Mouse (Mus musculus): ENCODE data around the gene Rgs3. TPM values are rescaled to one million over a fixed set of nuclear protein-coding genes. Genes with fewer than 3 reads are reported as not detected.

Gene Rgs3
- total and polyA plus RNA-seq, 2 experiments, result 9.6 to 13.0 TPM

DNA sequence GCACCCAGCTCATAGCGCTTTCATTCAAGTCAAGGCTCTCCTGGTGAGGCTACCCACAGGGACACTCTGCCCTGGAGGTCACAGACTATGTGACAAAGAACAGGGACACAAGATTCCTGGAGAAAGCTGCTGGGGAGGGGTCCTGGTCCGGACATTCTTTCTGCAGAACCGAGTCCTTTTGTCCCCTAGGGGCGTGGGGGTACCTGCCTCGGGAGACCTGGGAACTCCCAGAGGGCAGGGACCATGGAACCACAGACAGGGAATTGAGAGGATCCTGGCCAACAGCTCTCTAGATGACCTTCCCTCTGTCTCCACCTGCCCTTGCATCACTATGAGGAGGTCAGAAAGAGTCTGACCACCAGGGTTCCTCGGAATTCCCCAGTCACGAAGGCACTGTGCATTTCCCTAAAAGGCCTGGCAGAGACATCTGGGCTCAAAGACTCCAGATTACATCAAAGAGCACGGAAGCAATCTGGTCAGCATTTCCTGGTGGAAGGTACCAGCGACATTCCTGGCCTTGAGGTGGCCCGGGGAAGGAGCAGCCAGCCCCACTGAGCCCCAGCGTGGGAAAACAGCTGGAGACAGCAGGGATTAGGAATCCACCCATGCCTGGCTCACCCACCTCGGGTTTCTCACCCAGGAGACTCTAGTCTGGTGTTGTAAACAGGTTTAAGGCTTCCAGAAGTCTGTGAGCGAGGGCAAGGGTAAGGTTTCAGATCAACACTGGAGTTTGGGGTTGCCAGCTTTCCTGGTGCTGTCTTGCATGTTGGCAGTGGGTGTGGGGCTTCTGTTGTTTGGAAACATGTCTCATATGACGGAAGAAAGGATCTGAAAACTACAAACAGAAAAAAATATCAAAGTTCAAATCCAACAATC lies 183.5 kb downstream of the Rgs3 start:
- TF ChIP-seq CTCF (IDR thresholded peaks at IDR 0.05; ENCODE audit: low read depth, low read length) (no peak), POLR2A (IDR thresholded peaks at IDR 0.05; ENCODE audit: extremely low read depth, insufficient read depth, low read length) (no peak)
- DNase-seq (ENCODE audit: extremely low read depth, low read depth, low spot score), result no peak
- no peak overlapping the region for H3K4me3 ChIP-seq (ENCODE audit: insufficient read depth, low read depth, low read length)
- H3K27ac ChIP-seq (replicated peaks; ENCODE audit: insufficient read depth, low read depth, low read length), result no peak overlapping the region
- no peaks in the 10 kb centered on the region for H3K79me2 ChIP-seq (ENCODE audit: control insufficient read depth, insufficient read depth, low read length)
- no peaks in the 10 kb centered on the region for H3K4me1 ChIP-seq (ENCODE audit: control insufficient read depth, insufficient read depth, low read length)
- 52% methylated on average over 14 of the region's 14 CpGs for WGBS
- no peak overlapping the region for H3K9ac ChIP-seq (ENCODE audit: low read depth, low read length)
- no peaks in the 10 kb centered on the region for H3K36me3 ChIP-seq (ENCODE audit: control insufficient read depth, insufficient read depth, low read length)
- no peaks in the 10 kb centered on the region for H3K27me3 ChIP-seq (ENCODE audit: control insufficient read depth, insufficient read depth, low read length)

DNA sequence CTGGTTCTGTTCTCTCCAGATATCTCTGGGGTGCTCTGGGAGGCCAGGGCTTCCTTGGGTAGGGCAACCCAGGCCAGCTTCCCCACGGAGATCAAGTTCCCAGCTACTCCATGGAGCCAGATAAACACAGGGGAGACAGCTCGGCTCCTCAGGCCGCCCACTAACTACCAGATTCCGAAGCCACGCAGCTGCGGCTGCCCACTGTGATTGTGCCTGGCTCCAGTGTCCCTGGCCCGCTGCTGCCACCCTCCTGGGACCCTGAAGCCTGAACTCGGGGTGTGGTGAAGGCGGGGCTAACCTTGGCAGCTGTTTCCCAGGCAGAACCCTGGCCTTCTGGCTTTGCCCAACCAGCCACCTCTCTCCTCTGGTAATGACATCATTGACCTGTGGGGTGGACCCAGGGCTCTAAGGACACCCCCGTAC lies 184.9 kb downstream of the Rgs3 start:
- H3K27me3 ChIP-seq (ENCODE audit: control insufficient read depth, insufficient read depth, low read length), result no peaks in the 10 kb centered on the region
- H3K36me3 ChIP-seq (ENCODE audit: control insufficient read depth, insufficient read depth, low read length), result no peaks in the 10 kb centered on the region
- no peaks in the 10 kb centered on the region for H3K4me1 ChIP-seq (ENCODE audit: control insufficient read depth, insufficient read depth, low read length)
- H3K27ac ChIP-seq (replicated peaks; ENCODE audit: insufficient read depth, low read depth, low read length), result no peak overlapping the region
- H3K4me3 ChIP-seq (ENCODE audit: insufficient read depth, low read depth, low read length), result no peak overlapping the region
- 59% methylated on average over 10 of the region's 10 CpGs for WGBS
- H3K79me2 ChIP-seq (ENCODE audit: control insufficient read depth, insufficient read depth, low read length), result no peaks in the 10 kb centered on the region
- no peak for DNase-seq (ENCODE audit: extremely low read depth, low read depth, low spot score)
- no peak overlapping the region for H3K9ac ChIP-seq (ENCODE audit: low read depth, low read length)
- TF ChIP-seq POLR2A (IDR thresholded peaks at IDR 0.05; ENCODE audit: extremely low read depth, insufficient read depth, low read length) (no peak), CTCF (IDR thresholded peaks at IDR 0.05; ENCODE audit: low read depth, low read length) (no peak)

DNA sequence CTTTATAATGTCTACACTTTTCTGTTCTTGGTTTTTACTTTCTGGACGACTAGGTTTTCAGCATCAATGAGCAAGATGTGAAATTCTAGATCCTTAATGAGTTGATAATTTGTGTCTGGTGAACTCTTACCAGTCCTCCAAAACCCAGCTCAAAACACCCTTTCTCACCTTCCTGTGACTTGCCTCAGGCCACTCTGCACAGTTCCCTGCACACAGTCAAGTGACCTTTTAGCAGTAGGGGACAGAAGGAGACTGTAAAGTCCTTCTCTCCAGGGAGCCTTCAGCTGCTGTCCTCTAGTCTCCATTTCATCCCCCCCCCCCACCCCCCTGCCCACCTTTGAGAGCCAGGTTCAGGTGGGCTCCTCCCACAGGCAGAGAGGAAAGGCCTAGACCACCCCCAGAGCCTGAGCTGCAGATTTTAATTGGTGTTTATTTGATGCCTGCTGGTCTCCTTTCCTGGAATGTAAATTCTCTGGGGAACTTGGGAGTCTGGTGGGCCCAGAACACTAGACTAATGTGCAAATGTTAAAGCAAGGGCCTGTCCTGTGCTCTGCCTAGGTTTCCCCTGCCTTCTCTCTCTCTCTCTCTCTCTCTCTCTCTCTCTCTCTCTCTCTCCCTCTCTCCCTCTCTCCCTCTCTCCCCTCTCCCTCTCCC lies 185.5 kb downstream of the Rgs3 start:
- no peaks in the 10 kb centered on the region for H3K36me3 ChIP-seq (ENCODE audit: control insufficient read depth, insufficient read depth, low read length)
- no peak for DNase-seq (ENCODE audit: extremely low read depth, low read depth, low spot score)
- H3K27ac ChIP-seq (replicated peaks; ENCODE audit: insufficient read depth, low read depth, low read length), result no peak overlapping the region
- 81% methylated on average over 1 of the region's 1 CpGs for WGBS
- no peak overlapping the region for H3K4me3 ChIP-seq (ENCODE audit: insufficient read depth, low read depth, low read length)
- no peaks in the 10 kb centered on the region for H3K79me2 ChIP-seq (ENCODE audit: control insufficient read depth, insufficient read depth, low read length)
- H3K4me1 ChIP-seq (ENCODE audit: control insufficient read depth, insufficient read depth, low read length), result no peaks in the 10 kb centered on the region
- no peak overlapping the region for H3K9ac ChIP-seq (ENCODE audit: low read depth, low read length)
- H3K27me3 ChIP-seq (ENCODE audit: control insufficient read depth, insufficient read depth, low read length), result no peaks in the 10 kb centered on the region
- TF ChIP-seq POLR2A (IDR thresholded peaks at IDR 0.05; ENCODE audit: extremely low read depth, insufficient read depth, low read length), result no peak
- no peak for TF ChIP-seq CTCF (IDR thresholded peaks at IDR 0.05; ENCODE audit: low read depth, low read length)

Other genes starting within 250 kb of the Rgs3 start
- gene Fkbp15, start 199.3 kb upstream of the Rgs3 start, total RNA-seq (2014; rRNA removed), result 22.7 and 24.5 TPM in 2 replicates
- gene Fkbp15, start 199.3 kb upstream of the Rgs3 start, polyA plus RNA-seq (2012; rRNA removed), result 17.4 and 20.0 TPM in 2 replicates
- gene Slc31a1, start 199.1 kb upstream of the Rgs3 start, total RNA-seq (2014; rRNA removed), result 88.4 and 91.4 TPM in 2 replicates
- 75.3 and 81.5 TPM in 2 replicates for gene Slc31a1, start 199.1 kb upstream of the Rgs3 start, polyA plus RNA-seq (2012; rRNA removed)
- gene Cdc26, start 151.2 kb upstream of the Rgs3 start, total RNA-seq (2014; rRNA removed), result 46.9 and 52.6 TPM in 2 replicates
- gene Cdc26, start 151.2 kb upstream of the Rgs3 start, polyA plus RNA-seq (2012; rRNA removed), result 13.5 and 14.8 TPM in 2 replicates
- 3.9 and 4.6 TPM in 2 replicates for gene Prpf4, start 151.1 kb upstream of the Rgs3 start, total RNA-seq (2014; rRNA removed)
- gene Prpf4, start 151.1 kb upstream of the Rgs3 start, polyA plus RNA-seq (2012; rRNA removed), result 4.4 and 7.3 TPM in 2 replicates
- gene Rnf183, start 124.6 kb upstream of the Rgs3 start, total RNA-seq (2014; rRNA removed), result not detected in 2 replicates
- gene Rnf183, start 124.6 kb upstream of the Rgs3 start, polyA plus RNA-seq (2012; rRNA removed), result not detected in 2 replicates
- gene Wdr31, start 89.0 kb upstream of the Rgs3 start, total RNA-seq (2014; rRNA removed), result 0.07 and 0.09 TPM in 2 replicates
- 0.07 TPM in 1 of 2 replicates, not detected in the other for gene Wdr31, start 89.0 kb upstream of the Rgs3 start, polyA plus RNA-seq (2012; rRNA removed)
- 0.09 TPM in 1 of 2 replicates, not detected in the other for gene Bspry, start 79.8 kb upstream of the Rgs3 start, total RNA-seq (2014; rRNA removed)
- 0.19 and 0.26 TPM in 2 replicates for gene Bspry, start 79.8 kb upstream of the Rgs3 start, polyA plus RNA-seq (2012; rRNA removed)
- gene Hdhd3, start 56.4 kb upstream of the Rgs3 start, total RNA-seq (2014; rRNA removed), result 14.0 and 14.9 TPM in 2 replicates
- 61.4 and 73.7 TPM in 2 replicates for gene Hdhd3, start 56.4 kb upstream of the Rgs3 start, polyA plus RNA-seq (2012; rRNA removed)
- 114 and 123 TPM in 2 replicates for gene Alad, start 39.9 kb upstream of the Rgs3 start, total RNA-seq (2014; rRNA removed)
- gene Alad, start 39.9 kb upstream of the Rgs3 start, polyA plus RNA-seq (2012; rRNA removed), result 328 and 437 TPM in 2 replicates
- gene Pole3, start 34.8 kb upstream of the Rgs3 start, total RNA-seq (2014; rRNA removed), result 11.7 and 13.4 TPM in 2 replicates
- 9.1 and 9.3 TPM in 2 replicates for gene Pole3, start 34.8 kb upstream of the Rgs3 start, polyA plus RNA-seq (2012; rRNA removed)
- gene 4933430I17Rik, start 34.5 kb upstream of the Rgs3 start, total RNA-seq (2014; rRNA removed), result not detected in 2 replicates
- gene 4933430I17Rik, start 34.5 kb upstream of the Rgs3 start, polyA plus RNA-seq (2012; rRNA removed), result not detected in 2 replicates